Mouse (Mus musculus): ENCODE measurements around the gene Sla2.
A peak's percentile ranks its signal among the peaks of the same experiment; 100 is the strongest.
"Not testable (repeated sequence)": the region's sequence is repeated elsewhere in the genome, so short reads cannot be mapped to it uniquely, and the experiment has no call there.

Sla2 gene

DNA sequence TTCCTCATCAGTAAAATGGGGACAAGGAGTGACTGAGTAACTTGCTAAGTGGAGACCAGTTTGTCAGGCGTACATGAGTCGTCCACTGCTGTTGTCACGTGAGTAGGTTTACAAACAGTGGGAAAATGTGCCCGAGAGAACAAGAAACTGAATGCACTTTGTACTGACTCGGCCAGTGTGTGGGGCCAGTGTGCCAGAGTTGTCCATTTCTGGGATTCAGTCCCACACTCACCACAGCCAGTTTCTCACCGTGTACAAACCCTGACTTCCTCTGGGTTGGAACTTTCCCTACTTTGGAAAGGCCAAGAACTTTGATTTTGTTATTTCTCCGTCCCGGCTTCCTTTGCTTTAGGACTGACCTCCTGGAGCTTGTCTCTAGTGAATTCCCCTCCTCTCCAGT is 18.0 kb downstream of the Sla2 start:
- no peak for DNase-seq (ENCODE audit: low read depth, low spot score)

DNA sequence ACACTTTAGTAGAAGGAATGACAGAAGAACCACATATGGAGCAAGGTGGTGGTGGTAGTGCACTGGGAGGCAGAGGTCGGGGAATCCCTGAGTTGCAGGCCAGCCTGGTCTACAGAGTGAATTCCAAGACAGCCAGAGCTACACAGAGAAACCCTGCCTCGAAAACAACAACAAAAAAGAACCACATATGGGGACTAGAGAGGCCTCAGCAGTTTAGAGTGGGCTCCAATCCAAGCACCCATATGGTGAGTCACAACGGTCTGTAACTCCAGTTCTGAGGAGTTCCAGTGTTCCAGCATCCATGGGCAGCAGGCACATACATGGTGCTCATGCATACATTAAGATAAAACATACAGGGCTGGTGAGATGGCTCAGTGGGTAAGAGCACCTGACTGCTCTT is 22.5 kb downstream of the Sla2 start:
- no peak for DNase-seq (ENCODE audit: low read depth, low spot score)

GRCm38 (mm10) chr2:156863487-156864160 is 23.4 kb downstream of the Sla2 start:
- peak; percentile 44 for DNase-seq (ENCODE audit: low read depth, low spot score)

DNA sequence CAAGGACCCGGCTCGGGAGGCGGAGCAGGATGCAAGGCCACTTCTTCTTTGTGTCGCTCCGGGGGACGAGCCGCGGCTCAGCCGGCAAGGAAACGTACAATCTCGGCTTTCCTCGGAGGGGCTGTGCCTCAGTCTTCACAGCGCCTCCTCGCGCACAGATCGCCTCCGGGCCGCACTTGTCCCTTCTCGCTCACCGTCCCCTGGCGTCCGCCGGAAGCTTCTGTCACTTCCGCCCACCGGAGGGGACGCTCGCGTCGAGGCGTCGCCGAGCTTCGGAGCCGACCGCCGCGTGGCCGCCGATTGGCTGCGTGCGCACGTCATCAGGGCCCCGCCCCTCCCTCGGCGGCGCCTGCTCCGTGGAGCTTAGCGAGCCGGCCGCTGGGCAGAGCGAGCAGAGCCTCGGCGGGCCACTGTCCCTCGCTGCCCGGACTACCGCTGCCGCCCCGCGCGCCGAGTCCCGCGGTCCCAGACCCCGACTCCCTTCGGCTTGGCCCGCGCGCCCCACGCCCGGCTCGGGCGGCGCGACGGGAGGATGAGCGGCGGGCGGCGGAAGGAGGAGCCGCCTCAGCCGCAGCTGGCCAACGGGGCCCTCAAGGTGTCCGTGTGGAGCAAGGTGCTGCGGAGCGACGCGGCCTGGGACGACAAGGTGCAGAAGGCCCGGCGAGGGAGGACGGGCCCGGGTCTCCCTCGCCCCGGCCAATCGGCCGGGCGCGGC is 24.1 kb downstream of the Sla2 start, which contains the start of gene Rab5if:
Gene Rab5if, plus strand, starts transcription at position 357 of the 715 bp plus-strand sequence.
- DNase-seq (ENCODE audit: low read depth, low spot score), result peak; percentile 91

DNA sequence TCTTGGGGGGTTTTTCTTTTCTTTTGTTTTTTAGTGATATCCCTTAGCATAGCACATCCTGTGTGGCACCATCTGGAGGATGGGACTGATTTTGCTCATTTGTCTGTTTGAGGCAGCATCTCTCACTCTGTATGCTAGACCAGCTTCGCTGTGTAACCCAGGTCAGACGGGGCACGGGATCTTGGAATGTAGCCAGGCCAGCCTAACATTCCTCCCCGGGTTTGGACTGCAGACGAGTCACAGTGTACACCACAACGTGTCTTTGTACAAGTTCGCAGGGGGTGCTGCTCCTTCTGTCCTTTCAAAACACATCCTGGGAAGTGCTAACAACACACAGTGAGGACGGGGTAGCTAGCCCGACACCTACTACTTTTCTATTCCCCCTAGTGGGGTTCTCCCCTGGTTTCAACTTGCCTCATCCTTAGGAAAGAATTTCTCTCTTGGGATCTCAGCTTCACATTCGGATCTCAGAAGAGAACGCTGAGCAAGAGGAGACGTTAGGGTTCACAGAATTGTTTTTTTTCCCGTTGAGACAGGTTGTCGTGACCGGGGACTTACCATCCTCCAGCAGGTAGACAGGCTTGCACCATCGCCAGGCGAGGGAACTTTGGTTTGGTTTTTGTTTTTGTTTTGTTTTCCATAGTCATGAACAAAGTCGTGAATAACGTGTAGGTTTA is 24.8 kb downstream of the Sla2 start:
- no peak for DNase-seq (ENCODE audit: low read depth, low spot score)

DNA sequence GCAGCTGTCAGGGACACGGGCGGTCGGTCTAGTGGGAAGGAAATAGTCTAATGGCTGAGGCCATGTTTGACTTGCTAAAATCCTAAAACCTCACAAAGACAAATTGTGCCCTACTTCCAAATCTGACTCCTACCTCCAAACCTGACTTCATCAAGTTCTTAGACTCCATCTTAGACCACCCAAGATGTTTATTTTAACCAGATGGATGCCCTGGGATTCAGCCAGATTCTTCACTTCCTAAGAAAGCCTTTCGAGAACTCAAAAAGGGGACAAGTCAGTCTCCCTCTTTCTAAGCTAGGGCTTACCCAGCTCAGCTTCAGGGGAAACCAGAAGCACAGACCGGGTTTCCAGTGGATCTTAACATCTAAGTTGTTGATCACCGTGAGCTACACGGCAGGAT is 28.3 kb downstream of the Sla2 start:
- DNase-seq (ENCODE audit: low read depth, low spot score), result no peak

- no peak for DNase-seq (ENCODE audit: low read depth, low spot score)
Observed at GRCm38 (mm10) chr2:156857835-156858234, 29.2 kb downstream of the Sla2 start, which contains the start of gene 4930518I15Rik. Gene 4930518I15Rik (minus strand): TSS chr2:156857946.

- no peak for DNase-seq (ENCODE audit: low read depth, low spot score)
Observed at GRCm38 (mm10) chr2:156857385-156857791, 29.6 kb downstream of the Sla2 start.

- DNase-seq (ENCODE audit: low read depth, low spot score), result no peak
Observed at GRCm38 (mm10) chr2:156856311-156856710, 30.7 kb downstream of the Sla2 start.

GRCm38 (mm10) chr2:156853999-156854771 is 32.8 kb downstream of the Sla2 start:
- DNase-seq (ENCODE audit: low read depth, low spot score), result not testable (repeated sequence)

- DNase-seq (ENCODE audit: low read depth, low spot score), result not testable (repeated sequence)
Observed at GRCm38 (mm10) chr2:156853584-156853983, 33.4 kb downstream of the Sla2 start.

- DNase-seq (ENCODE audit: low read depth, low spot score), result no peak
Observed at GRCm38 (mm10) chr2:156850505-156850904, 36.5 kb downstream of the Sla2 start.

DNA sequence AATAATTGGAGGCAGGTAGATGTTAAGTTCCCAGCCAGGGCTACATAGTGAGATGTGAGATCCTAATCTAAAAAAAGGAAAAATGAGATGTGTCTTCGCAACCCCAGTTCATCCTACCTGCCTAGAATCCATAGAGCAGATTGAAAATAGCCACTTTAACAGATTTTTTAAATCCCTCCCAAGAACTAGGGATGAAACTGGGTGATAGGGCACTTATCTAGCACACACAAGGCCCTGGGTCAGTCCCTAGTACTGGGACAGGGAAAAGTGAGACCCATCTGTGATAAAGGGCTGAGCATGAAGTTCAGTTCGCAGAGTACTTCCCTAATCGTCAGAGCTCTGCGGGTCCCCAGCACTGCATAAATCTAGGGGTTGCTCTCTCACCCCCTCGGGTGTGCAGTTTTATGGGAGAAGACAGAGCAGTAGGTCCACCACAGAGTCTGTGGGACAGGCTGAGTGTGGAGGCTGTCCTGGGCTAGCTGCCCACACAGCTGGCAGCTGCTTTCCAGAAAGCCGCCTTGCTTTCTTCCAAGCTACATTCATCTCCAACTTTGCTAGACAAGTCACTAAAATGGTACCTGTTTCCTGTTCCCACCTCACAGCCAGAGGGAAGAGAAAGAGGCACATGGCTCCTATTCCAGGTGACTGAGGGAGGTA is 38.3 kb downstream of the Sla2 start:
- no peak for DNase-seq (ENCODE audit: low read depth, low spot score)

GRCm38 (mm10) chr2:156847653-156848052 is 39.3 kb downstream of the Sla2 start:
- DNase-seq (ENCODE audit: low read depth, low spot score), result no peak

DNA sequence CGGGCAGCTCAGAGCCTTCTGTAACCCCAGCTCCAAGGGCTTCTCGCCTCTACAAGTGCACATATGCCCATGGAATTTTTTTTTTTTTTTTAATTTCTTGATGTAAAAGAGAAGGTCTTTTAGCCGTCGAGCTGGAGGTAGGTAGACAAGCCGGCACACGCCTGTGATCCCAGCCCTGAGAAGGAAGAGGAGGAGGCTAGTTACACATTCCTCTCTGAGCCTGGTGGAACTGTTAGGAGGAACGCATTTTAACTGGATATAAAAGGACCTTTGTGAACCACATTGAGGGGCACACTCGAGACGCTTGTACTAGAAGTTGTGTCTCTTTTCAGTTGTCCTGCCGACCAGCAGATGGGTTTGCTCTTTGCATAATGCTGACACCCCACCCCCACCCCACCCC is 42.3 kb downstream of the Sla2 start:
- DNase-seq (ENCODE audit: low read depth, low spot score), result no peak

DNA sequence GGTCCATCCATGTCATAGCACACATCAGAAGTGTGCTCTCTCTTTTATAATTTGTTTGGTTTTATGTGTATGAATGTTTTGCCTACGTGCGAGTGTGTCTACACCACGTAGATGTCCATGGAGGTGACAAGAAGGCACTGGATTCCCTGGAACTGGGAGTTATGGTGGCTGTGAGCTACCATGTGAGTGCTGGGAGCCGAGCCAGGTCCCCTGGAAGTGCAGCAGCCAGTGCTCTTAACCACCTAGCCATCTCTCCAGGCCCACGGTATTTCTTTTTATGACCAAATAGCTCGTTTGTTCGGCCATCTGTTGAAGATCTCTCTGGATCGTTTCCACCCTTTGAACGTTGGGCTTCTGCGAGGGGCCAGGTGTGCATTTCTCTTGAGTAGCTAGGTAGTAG is 43.7 kb downstream of the Sla2 start:
- DNase-seq (ENCODE audit: low read depth, low spot score), result no peak

DNA sequence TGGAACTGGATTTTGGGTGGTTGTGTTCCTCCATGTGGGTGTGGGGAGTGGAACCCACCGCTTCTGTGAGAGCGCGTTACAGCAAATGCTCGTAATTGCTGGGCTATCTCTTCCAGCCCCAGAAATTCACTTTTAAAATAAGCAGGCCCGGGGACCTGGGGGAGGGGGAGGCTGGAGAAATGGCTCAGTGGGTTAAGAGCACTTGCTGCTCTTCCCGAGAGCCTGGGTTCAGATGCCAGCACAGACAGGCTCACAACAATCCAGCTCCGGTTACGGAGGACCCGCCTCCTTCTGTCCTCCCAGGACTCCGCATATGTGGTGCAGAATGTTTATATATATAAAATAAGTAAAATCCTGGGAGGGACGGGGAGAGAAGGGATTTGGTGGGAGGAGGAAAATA is 44.3 kb downstream of the Sla2 start:
- no peak for DNase-seq (ENCODE audit: low read depth, low spot score)

GRCm38 (mm10) chr2:156841841-156842706 is 44.9 kb downstream of the Sla2 start:
- no peak for DNase-seq (ENCODE audit: low read depth, low spot score)

DNA sequence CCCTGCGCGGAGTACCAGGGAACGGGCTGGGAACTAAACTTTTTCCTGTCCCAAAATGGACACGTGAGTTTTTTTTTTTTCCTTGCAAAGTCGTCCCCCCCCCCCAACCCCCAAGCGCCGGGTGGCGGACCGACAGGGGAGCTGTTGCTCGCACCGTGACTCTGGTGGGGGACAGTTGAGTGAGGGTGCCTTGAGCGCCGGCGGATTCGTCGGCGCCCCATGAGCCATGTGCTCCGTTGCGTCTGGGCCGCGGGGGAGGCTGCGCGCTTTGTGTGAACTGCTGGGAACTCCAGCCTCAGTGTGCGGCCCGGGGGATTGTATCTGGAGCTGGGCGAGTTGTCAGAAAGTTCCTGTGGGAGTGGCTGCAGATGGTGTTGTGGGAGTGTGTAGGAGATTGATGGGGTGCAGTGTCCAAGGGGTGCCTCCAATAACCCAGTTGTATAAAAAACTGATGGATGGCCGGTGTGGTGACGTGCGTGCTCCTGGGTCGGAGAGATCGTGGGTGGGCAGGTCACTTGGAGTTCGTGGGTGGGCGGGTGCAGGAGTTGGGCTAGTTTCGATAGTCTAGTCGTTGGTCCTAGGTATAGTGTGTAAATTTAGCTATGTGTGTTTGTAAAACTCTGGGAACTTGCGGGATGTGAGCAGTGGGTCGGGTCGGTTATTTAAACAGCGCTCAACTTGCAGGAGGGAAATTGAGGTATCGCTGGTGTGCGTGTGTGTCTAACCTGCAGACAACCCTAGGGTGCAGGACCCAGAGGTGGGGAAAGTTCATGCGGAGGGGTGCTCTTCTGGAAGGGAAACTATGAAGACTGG is 45.8 kb downstream of the Sla2 start:
- DNase-seq (ENCODE audit: low read depth, low spot score), result no peak

Data from c-Kit-negative CD71-positive TER-119-positive erythroid progenitor cells, embryonic 14.5 days (primary cell).